Mouse (Mus musculus): ENCODE measurements around the gene Mrpl1.

The Mrpl1 gene

GRCm38 (mm10) chr5:96311677-96312076 lies 102.4 kb downstream of the Mrpl1 start:
- no peak for DNase-seq
